Mouse (Mus musculus): ENCODE measurements around the gene Fiz1. TPM values are rescaled to one million over a fixed set of nuclear protein-coding genes. Genes with fewer than 3 reads are reported as not detected.
A peak's percentile ranks its signal among the peaks of the same experiment; 100 is the strongest.

Gene Fiz1
- polyA plus RNA-seq, 1 experiment from 2014 or later = 40.3 TPM

- DNase-seq (ENCODE audit: low spot score) = no peak
- Histone ChIP-seq H3K4me1 (replicated peaks; ENCODE audit: control insufficient read depth, insufficient read depth, low read length) (no peaks in the 10 kb centered on the region), H3K9ac (ENCODE audit: low read length) (no peak overlapping the region), H3K9me3 (ENCODE audit: control insufficient read depth, low read length) (0 out of 2 replicates have a peak, but pooled peaks cover 3% of the 10 kb centered on the region), H3K27me3 (replicated peaks; ENCODE audit: control insufficient read depth, insufficient read depth, low read length) (no peaks in the 10 kb centered on the region), H3K27ac (ENCODE audit: low read depth) (no peak overlapping the region), H3K4me2 (ENCODE audit: low read length) (no peak overlapping the region), H3K36me3 (ENCODE audit: control insufficient read depth, insufficient read depth, low read length) (no peaks in the 10 kb centered on the region), H3K4me3 (ENCODE audit: low read depth, low read length) (no peak overlapping the region)
- 88% methylated on average over 7 of the region's 7 CpGs for WGBS
- no peak for ATAC-seq (replicated peaks; ENCODE audit: low FRiP score, low TSS enrichment, low read depth)
Observed at GRCm38 (mm10) chr7:4976832-4977231, 37.7 kb downstream of the Fiz1 start.

GRCm38 (mm10) chr7:4975455-4975854 lies 39.0 kb downstream of the Fiz1 start:
- 46% methylated on average over 4 of the region's 4 CpGs for WGBS
- DNase-seq (ENCODE audit: low spot score) (no peak), ATAC-seq (replicated peaks; ENCODE audit: low FRiP score, low TSS enrichment, low read depth) (no peak)
- Histone ChIP-seq H3K27me3 (replicated peaks; ENCODE audit: control insufficient read depth, insufficient read depth, low read length) (no peaks in the 10 kb centered on the region), H3K9ac (ENCODE audit: low read length) (no peak overlapping the region), H3K9me3 (ENCODE audit: control insufficient read depth, low read length) (0 out of 2 replicates have a peak, but pooled peaks cover 3% of the 10 kb centered on the region), H3K36me3 (ENCODE audit: control insufficient read depth, insufficient read depth, low read length) (no peaks in the 10 kb centered on the region), H3K4me1 (replicated peaks; ENCODE audit: control insufficient read depth, insufficient read depth, low read length) (no peaks in the 10 kb centered on the region), H3K4me2 (ENCODE audit: low read length) (no peak overlapping the region), H3K27ac (ENCODE audit: low read depth) (no peak overlapping the region), H3K4me3 (ENCODE audit: low read depth, low read length) (no peak overlapping the region)

- H3K9me3 ChIP-seq (ENCODE audit: control insufficient read depth, low read length) = 0 out of 2 replicates have a peak, but pooled peaks cover 3% of the 10 kb centered on the region
- H3K4me2 ChIP-seq (ENCODE audit: low read length) = no peak overlapping the region
- H3K27me3 ChIP-seq (replicated peaks; ENCODE audit: control insufficient read depth, insufficient read depth, low read length) = 0 out of 2 replicates have a peak, but pooled peaks cover 4% of the 10 kb centered on the region
- H3K27ac ChIP-seq (ENCODE audit: low read depth) = no peak overlapping the region
- ATAC-seq (replicated peaks; ENCODE audit: low FRiP score, low TSS enrichment, low read depth) = no peak
- no peaks in the 10 kb centered on the region for H3K4me1 ChIP-seq (replicated peaks; ENCODE audit: control insufficient read depth, insufficient read depth, low read length)
- no peak overlapping the region for H3K4me3 ChIP-seq (ENCODE audit: low read depth, low read length)
- H3K9ac ChIP-seq (ENCODE audit: low read length) = no peak overlapping the region
- 64% methylated on average over 18 of the region's 18 CpGs for WGBS
- H3K36me3 ChIP-seq (ENCODE audit: control insufficient read depth, insufficient read depth, low read length) = no peaks in the 10 kb centered on the region
- no peak for DNase-seq (ENCODE audit: low spot score)
Observed at GRCm38 (mm10) chr7:4972321-4973047, 42.0 kb downstream of the Fiz1 start.

GRCm38 (mm10) chr7:4971710-4972109 lies 42.8 kb downstream of the Fiz1 start:
- Histone ChIP-seq H3K9ac (ENCODE audit: low read length) (no peak overlapping the region), H3K4me1 (replicated peaks; ENCODE audit: control insufficient read depth, insufficient read depth, low read length) (no peaks in the 10 kb centered on the region), H3K9me3 (ENCODE audit: control insufficient read depth, low read length) (0 out of 2 replicates have a peak, but pooled peaks cover 3% of the 10 kb centered on the region), H3K27ac (ENCODE audit: low read depth) (no peak overlapping the region), H3K27me3 (replicated peaks; ENCODE audit: control insufficient read depth, insufficient read depth, low read length) (0 out of 2 replicates have a peak, but pooled peaks cover 4% of the 10 kb centered on the region), H3K4me2 (ENCODE audit: low read length) (no peak overlapping the region), H3K4me3 (ENCODE audit: low read depth, low read length) (no peak overlapping the region), H3K36me3 (ENCODE audit: control insufficient read depth, insufficient read depth, low read length) (no peaks in the 10 kb centered on the region)
- 20% methylated on average over 7 of the region's 7 CpGs for WGBS
- DNase-seq (ENCODE audit: low spot score) (no peak), ATAC-seq (replicated peaks; ENCODE audit: low FRiP score, low TSS enrichment, low read depth) (no peak)

- ATAC-seq (replicated peaks; ENCODE audit: low FRiP score, low TSS enrichment, low read depth) (no peak), DNase-seq (ENCODE audit: low spot score) (no peak)
- Histone ChIP-seq H3K36me3 (ENCODE audit: control insufficient read depth, insufficient read depth, low read length) (no peaks in the 10 kb centered on the region), H3K27me3 (replicated peaks; ENCODE audit: control insufficient read depth, insufficient read depth, low read length) (0 out of 2 replicates have a peak, but pooled peaks cover 4% of the 10 kb centered on the region), H3K4me2 (ENCODE audit: low read length) (no peak within 1 kb of the TSS), H3K4me3 (ENCODE audit: low read depth, low read length) (no peak within 1 kb of the TSS), H3K9me3 (ENCODE audit: control insufficient read depth, low read length) (no peaks in the 10 kb centered on the region), H3K27ac (ENCODE audit: low read depth) (no peak within 1 kb of the TSS), H3K4me1 (replicated peaks; ENCODE audit: control insufficient read depth, insufficient read depth, low read length) (no peaks in the 10 kb centered on the region), H3K9ac (ENCODE audit: low read length) (no peak within 1 kb of the TSS)
- 42% methylated on average over 6 of the region's 6 CpGs for WGBS
Observed at GRCm38 (mm10) chr7:4971068-4971467, 43.4 kb downstream of the Fiz1 start, which contains the start of gene Sbk3. TSS of gene Sbk3 (minus strand) at chr7:4971168.

GRCm38 (mm10) chr7:4964988-4965387 lies 49.5 kb downstream of the Fiz1 start:
- Histone ChIP-seq H3K4me1 (replicated peaks; ENCODE audit: control insufficient read depth, insufficient read depth, low read length) (no peaks in the 10 kb centered on the region), H3K9ac (ENCODE audit: low read length) (no peak overlapping the region), H3K36me3 (ENCODE audit: control insufficient read depth, insufficient read depth, low read length) (no peaks in the 10 kb centered on the region), H3K9me3 (ENCODE audit: control insufficient read depth, low read length) (no peaks in the 10 kb centered on the region), H3K4me2 (ENCODE audit: low read length) (no peak overlapping the region), H3K27me3 (replicated peaks; ENCODE audit: control insufficient read depth, insufficient read depth, low read length) (0 out of 2 replicates have a peak, but pooled peaks cover 4% of the 10 kb centered on the region), H3K4me3 (ENCODE audit: low read depth, low read length) (no peak overlapping the region), H3K27ac (ENCODE audit: low read depth) (no peak overlapping the region)
- ATAC-seq (replicated peaks; ENCODE audit: low FRiP score, low TSS enrichment, low read depth) (no peak), DNase-seq (ENCODE audit: low spot score) (no peak)
- 84% methylated on average over 5 of the region's 5 CpGs for WGBS

- Histone ChIP-seq H3K27ac (ENCODE audit: low read depth) (no peak within 1 kb of the TSS), H3K9me3 (ENCODE audit: control insufficient read depth, low read length) (no peaks in the 10 kb centered on the region), H3K36me3 (ENCODE audit: control insufficient read depth, insufficient read depth, low read length) (no peaks in the 10 kb centered on the region), H3K4me2 (ENCODE audit: low read length) (peak within 1 kb of the TSS; percentile 29), H3K4me3 (ENCODE audit: low read depth, low read length) (no peak within 1 kb of the TSS), H3K9ac (ENCODE audit: low read length) (no peak within 1 kb of the TSS), H3K4me1 (replicated peaks; ENCODE audit: control insufficient read depth, insufficient read depth, low read length) (no peaks in the 10 kb centered on the region), H3K27me3 (replicated peaks; ENCODE audit: control insufficient read depth, insufficient read depth, low read length) (0 out of 2 replicates have a peak, but pooled peaks cover 4% of the 10 kb centered on the region)
- 3% methylated on average over 10 of the region's 10 CpGs for WGBS
- peak; percentile 86 for DNase-seq (ENCODE audit: low spot score)
- peak; percentile 81 for ATAC-seq (replicated peaks; ENCODE audit: low FRiP score, low TSS enrichment, low read depth)
Observed at GRCm38 (mm10) chr7:4964272-4964671, 50.2 kb downstream of the Fiz1 start, which contains the start of gene Sbk2. TSS of gene Sbk2 (minus strand) at chr7:4964406.

GRCm38 (mm10) chr7:4963527-4963926 lies 51.0 kb downstream of the Fiz1 start:
- Histone ChIP-seq H3K27me3 (replicated peaks; ENCODE audit: control insufficient read depth, insufficient read depth, low read length) (0 out of 2 replicates have a peak, but pooled peaks cover 4% of the 10 kb centered on the region), H3K4me2 (ENCODE audit: low read length) (no peak overlapping the region), H3K4me1 (replicated peaks; ENCODE audit: control insufficient read depth, insufficient read depth, low read length) (no peaks in the 10 kb centered on the region), H3K36me3 (ENCODE audit: control insufficient read depth, insufficient read depth, low read length) (no peaks in the 10 kb centered on the region), H3K9ac (ENCODE audit: low read length) (no peak overlapping the region), H3K9me3 (ENCODE audit: control insufficient read depth, low read length) (no peaks in the 10 kb centered on the region), H3K4me3 (ENCODE audit: low read depth, low read length) (no peak overlapping the region), H3K27ac (ENCODE audit: low read depth) (no peak overlapping the region)
- 68% methylated on average over 5 of the region's 5 CpGs for WGBS
- no peak for ATAC-seq (replicated peaks; ENCODE audit: low FRiP score, low TSS enrichment, low read depth)
- no peak for DNase-seq (ENCODE audit: low spot score)

- no peaks in the 10 kb centered on the region for H3K9me3 ChIP-seq (ENCODE audit: control insufficient read depth, low read length)
- WGBS = 88% methylated on average over 10 of the region's 10 CpGs
- no peak overlapping the region for H3K4me2 ChIP-seq (ENCODE audit: low read length)
- ATAC-seq (replicated peaks; ENCODE audit: low FRiP score, low TSS enrichment, low read depth) (no peak), DNase-seq (ENCODE audit: low spot score) (no peak)
- H3K27me3 ChIP-seq (replicated peaks; ENCODE audit: control insufficient read depth, insufficient read depth, low read length) = no peaks in the 10 kb centered on the region
- no peak overlapping the region for H3K27ac ChIP-seq (ENCODE audit: low read depth)
- peaks cover 3% of the 10 kb centered on the region; the same call in 1 of the 2 replicates for H3K4me1 ChIP-seq (replicated peaks; ENCODE audit: control insufficient read depth, insufficient read depth, low read length)
- no peaks in the 10 kb centered on the region for H3K36me3 ChIP-seq (ENCODE audit: control insufficient read depth, insufficient read depth, low read length)
- H3K9ac ChIP-seq (ENCODE audit: low read length) = no peak overlapping the region
- H3K4me3 ChIP-seq (ENCODE audit: low read depth, low read length) = no peak overlapping the region
Observed at GRCm38 (mm10) chr7:4957361-4957760, 57.1 kb downstream of the Fiz1 start.

All from intestine, embryonic 14.5 days (tissue).